Mouse (Mus musculus) lung, postnatal 0 days (tissue): ENCODE results near the gene Tnfrsf11a.

Experiments used
- CTCF ChIP-seq: IDR thresholded peaks from 2 replicates; pipeline ENCODE4 v1.5.1; 2016; ENCODE audit warnings: antibody characterized with exemption, mild to moderate bottlenecking
- EP300 ChIP-seq: IDR thresholded peaks from 2 replicates; pipeline ENCODE4 v1.6.1; 2016; ENCODE audit warnings: antibody characterized with exemption, mild to moderate bottlenecking, control low read depth

DNA sequence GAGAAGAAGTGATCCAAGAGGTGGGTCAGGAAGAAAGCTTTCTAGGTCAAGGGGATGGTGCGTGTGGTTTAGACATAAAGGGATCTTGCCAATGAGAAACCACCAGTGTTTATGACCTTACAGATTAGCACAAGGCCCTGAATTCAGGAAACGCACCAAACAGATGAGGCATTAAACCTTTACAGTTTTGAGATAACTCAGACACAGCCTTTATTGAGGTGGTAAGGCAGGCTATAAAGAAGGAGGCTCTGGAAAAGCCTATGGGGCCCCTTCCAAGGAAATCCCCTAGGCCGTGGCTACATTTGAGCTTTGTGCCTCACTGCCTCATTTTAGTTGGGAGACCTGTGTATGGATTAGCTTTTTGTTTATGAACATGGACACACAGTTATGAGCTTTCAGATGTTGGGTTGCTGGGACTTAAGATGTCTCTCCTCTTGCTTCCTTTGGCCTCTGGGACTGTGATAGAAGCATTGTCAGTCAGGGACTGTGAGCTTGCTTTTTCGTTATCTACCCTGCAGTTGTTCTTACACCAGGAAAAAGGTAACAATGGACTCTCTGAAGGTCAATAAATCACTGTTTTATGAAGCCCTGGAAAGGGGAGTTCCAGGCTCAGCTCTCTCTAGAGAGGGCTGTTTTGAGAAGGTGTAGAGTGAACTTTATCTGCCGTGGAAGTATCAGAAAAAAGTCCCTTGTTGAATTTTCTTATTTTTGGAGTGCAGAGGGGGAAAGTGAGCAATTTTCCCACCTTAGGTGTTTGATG, 3.9 kb downstream of the Tnfrsf11a start:
- TF ChIP-seq CTCF (no peak), EP300 (no peak)
